Mouse (Mus musculus): ENCODE results near the gene Cd36. TPM values are rescaled to one million over a fixed set of nuclear protein-coding genes. Genes with fewer than 3 reads are reported as not detected.

The Cd36 gene
- polyA plus RNA-seq, 1 experiment from 2014 or later: 164 TPM

- Histone ChIP-seq H3K36me3 (no peaks in the 10 kb centered on the region), H3K27ac (peak overlapping the region; percentile 53; the same call in 1 of the 2 replicates), H3K9me3 (replicated peaks) (no peaks in the 10 kb centered on the region), H3K9ac (no peak overlapping the region), H3K4me2 (no peak overlapping the region), H3K4me1 (replicated peaks) (peaks cover 3% of the 10 kb centered on the region), H3K4me3 (no peak overlapping the region), H3K27me3 (no peaks in the 10 kb centered on the region)
- 95% methylated on average over 1 of the region's 1 CpGs for WGBS
- ATAC-seq (replicated peaks; ENCODE audit: insufficient number of reproducible peaks, insufficient read depth, low FRiP score, low read depth): no peak
Observed at GRCm38 (mm10) chr5:17889291-17889690, 690 bp upstream of the Cd36 start.

DNA sequence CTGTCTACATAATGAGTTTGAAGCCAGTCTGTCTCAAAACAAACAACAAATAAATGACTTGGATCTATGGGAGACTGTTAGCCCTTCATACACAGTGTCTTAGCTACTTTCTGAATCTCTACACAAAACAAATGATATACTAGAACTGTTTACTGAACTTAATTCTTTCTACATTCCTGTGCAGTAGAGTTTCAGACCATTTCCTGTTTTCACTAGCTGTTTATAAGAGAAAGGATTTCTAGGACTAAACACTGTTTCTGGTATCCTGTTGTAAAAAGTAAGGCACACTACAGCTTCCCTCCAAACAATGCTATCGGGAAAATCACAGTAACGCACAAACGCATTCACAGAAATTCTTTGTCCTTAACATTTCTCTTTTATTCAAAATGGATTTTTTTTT is 2.2 kb downstream of the Cd36 start:
- H3K27me3 ChIP-seq: no peaks in the 10 kb centered on the region
- H3K4me1 ChIP-seq (replicated peaks): peaks cover 3% of the 10 kb centered on the region
- H3K4me2 ChIP-seq: no peak overlapping the region
- no peaks in the 10 kb centered on the region for H3K36me3 ChIP-seq
- no peak overlapping the region for H3K9ac ChIP-seq
- WGBS: 78% methylated on average over 3 of the region's 3 CpGs
- no peak overlapping the region for H3K27ac ChIP-seq
- H3K9me3 ChIP-seq (replicated peaks): no peaks in the 10 kb centered on the region
- H3K4me3 ChIP-seq: no peak overlapping the region
- ATAC-seq (replicated peaks; ENCODE audit: insufficient number of reproducible peaks, insufficient read depth, low FRiP score, low read depth): no peak

GRCm38 (mm10) chr5:17883357-17883875 is 5.2 kb downstream of the Cd36 start:
- no peaks in the 10 kb centered on the region for H3K36me3 ChIP-seq
- no peaks in the 10 kb centered on the region for H3K9me3 ChIP-seq (replicated peaks)
- no peak overlapping the region for H3K9ac ChIP-seq
- no peaks in the 10 kb centered on the region for H3K27me3 ChIP-seq
- H3K27ac ChIP-seq: no peak overlapping the region
- no peak overlapping the region for H3K4me3 ChIP-seq
- no peak for ATAC-seq (replicated peaks; ENCODE audit: insufficient number of reproducible peaks, insufficient read depth, low FRiP score, low read depth)
- peaks cover 6% of the 10 kb centered on the region for H3K4me1 ChIP-seq (replicated peaks)
- WGBS: 79% methylated on average over 3 of the region's 3 CpGs
- H3K4me2 ChIP-seq: no peak overlapping the region

DNA sequence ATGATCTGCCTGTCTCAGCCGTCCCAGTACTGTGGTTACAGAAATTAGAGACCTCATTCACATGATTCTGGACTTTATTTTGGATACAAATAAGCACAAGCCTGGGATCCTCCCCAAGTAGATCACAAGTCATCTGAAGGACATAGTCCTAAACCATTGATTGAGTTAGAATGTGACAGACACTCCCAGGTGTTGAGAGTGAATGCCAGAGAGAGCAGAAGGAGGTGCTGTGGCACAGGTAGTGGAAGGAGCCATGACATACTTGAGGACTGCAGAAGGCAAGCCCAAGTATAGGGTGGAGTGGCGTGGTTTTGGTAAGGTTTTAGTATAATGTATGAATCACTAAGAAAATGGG is 7.1 kb downstream of the Cd36 start:
- ATAC-seq (replicated peaks; ENCODE audit: insufficient number of reproducible peaks, insufficient read depth, low FRiP score, low read depth): no peak
- no peaks in the 10 kb centered on the region for H3K36me3 ChIP-seq
- peaks cover 11% of the 10 kb centered on the region; the same call in 1 of the 2 replicates for H3K4me1 ChIP-seq (replicated peaks)
- no peaks in the 10 kb centered on the region for H3K27me3 ChIP-seq
- no peak overlapping the region for H3K4me2 ChIP-seq
- no peak overlapping the region for H3K4me3 ChIP-seq
- no peak overlapping the region for H3K9ac ChIP-seq
- H3K27ac ChIP-seq: peak overlapping the region; percentile 69
- 85% methylated on average over 2 of the region's 2 CpGs for WGBS
- H3K9me3 ChIP-seq (replicated peaks): no peaks in the 10 kb centered on the region

DNA sequence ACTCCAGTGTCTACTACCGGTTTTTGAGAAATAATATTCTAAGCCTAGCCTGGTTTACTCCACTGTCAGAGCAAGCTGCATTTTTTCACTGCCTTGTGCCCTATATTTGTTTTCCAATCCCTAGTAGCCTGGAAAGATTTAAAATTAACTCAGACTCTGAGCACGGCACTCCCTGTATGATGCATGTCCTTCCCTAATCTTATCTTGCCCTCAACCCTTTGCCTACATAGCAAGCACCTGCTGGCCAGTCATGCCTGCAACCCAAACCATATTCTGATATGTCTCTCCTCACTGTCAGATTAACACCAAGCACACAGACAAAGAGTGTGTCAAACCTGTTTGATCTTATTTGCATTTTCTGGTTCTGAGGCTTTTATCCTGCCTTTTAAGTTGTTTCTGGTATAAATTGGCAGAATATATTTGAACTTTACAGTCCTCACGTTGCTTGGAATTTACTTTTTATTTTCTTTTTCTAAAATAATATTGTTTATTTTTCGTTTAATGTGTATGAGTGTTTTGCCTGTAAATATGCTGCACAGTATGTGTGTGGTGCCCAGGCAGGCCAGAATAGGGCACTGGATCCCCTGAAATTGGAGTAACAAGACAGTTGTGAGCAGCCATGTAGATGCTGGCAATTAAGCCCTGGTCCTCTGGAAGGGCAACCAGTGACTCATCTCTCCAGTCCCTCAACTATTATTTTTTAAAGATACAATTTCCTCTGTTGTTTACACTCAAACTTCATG is 7.6 kb downstream of the Cd36 start:
- Histone ChIP-seq H3K4me1 (replicated peaks) (peaks cover 8% of the 10 kb centered on the region; the same call in 1 of the 2 replicates), H3K27me3 (no peaks in the 10 kb centered on the region), H3K4me2 (no peak overlapping the region), H3K9me3 (replicated peaks) (no peaks in the 10 kb centered on the region), H3K4me3 (no peak overlapping the region), H3K36me3 (no peaks in the 10 kb centered on the region), H3K9ac (no peak overlapping the region), H3K27ac (peak overlapping the region; percentile 69)
- peak; percentile 84 for ATAC-seq (replicated peaks; ENCODE audit: insufficient number of reproducible peaks, insufficient read depth, low FRiP score, low read depth)
- 45% methylated on average over 4 of the region's 4 CpGs for WGBS

DNA sequence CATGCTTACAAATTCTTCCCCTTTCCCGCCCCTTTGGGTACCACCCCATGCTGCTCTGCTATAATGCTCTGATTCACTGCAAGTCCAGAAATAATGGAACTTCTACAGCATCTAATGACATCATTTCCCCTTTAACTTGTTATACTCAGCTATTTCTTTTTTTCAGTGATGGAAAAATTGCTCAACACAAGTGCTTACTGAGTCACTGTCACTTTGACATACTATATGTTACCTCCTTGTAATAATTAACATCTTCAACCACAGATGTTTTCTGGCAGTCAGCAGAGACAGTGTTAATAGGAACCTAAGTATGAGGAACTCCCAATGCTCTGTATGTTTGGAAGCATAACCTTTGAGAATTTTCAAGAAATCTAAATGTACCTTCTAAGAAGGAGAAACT is 8.7 kb downstream of the Cd36 start:
- 88% methylated on average over 1 of the region's 1 CpGs for WGBS
- Histone ChIP-seq H3K27ac (peak overlapping the region; percentile 61), H3K4me1 (replicated peaks) (peaks cover 7% of the 10 kb centered on the region; the same call in 1 of the 2 replicates), H3K27me3 (no peaks in the 10 kb centered on the region), H3K4me3 (no peak overlapping the region), H3K9me3 (replicated peaks) (no peaks in the 10 kb centered on the region), H3K4me2 (no peak overlapping the region), H3K9ac (no peak overlapping the region), H3K36me3 (no peaks in the 10 kb centered on the region)
- no peak for ATAC-seq (replicated peaks; ENCODE audit: insufficient number of reproducible peaks, insufficient read depth, low FRiP score, low read depth)

- H3K27me3 ChIP-seq: no peaks in the 10 kb centered on the region
- H3K4me3 ChIP-seq: no peak overlapping the region
- no peaks in the 10 kb centered on the region for H3K36me3 ChIP-seq
- H3K4me2 ChIP-seq: no peak overlapping the region
- H3K9me3 ChIP-seq (replicated peaks): no peaks in the 10 kb centered on the region
- H3K27ac ChIP-seq: peak overlapping the region; percentile 45
- no peak overlapping the region for H3K9ac ChIP-seq
- ATAC-seq (replicated peaks; ENCODE audit: insufficient number of reproducible peaks, insufficient read depth, low FRiP score, low read depth): no peak
- WGBS: 34% methylated on average over 7 of the region's 7 CpGs
- H3K4me1 ChIP-seq (replicated peaks): peaks cover 7% of the 10 kb centered on the region; the same call in 1 of the 2 replicates
Observed at GRCm38 (mm10) chr5:17877044-17877443, 11.6 kb downstream of the Cd36 start.

DNA sequence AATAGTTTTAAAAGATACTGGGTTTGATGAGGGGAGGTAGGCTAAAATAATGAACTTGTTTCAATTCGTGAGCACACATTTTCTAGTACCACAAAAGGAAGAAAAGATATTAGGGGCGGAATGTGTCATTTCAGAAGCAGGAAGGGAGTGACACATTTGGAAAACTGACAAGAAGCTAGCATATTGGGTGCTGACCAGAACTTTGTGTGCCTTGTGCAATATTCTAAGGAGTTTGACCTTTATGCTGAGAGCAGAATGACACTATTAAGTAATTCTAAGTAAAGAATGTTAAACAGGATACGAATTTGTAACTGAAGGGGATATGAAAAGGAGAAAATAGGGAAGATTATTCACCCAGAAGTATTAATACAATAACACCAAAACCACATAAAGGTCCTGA is 12.0 kb downstream of the Cd36 start:
- no peaks in the 10 kb centered on the region for H3K27me3 ChIP-seq
- no peak for ATAC-seq (replicated peaks; ENCODE audit: insufficient number of reproducible peaks, insufficient read depth, low FRiP score, low read depth)
- 51% methylated on average over 3 of the region's 3 CpGs for WGBS
- H3K4me1 ChIP-seq (replicated peaks): peaks cover 7% of the 10 kb centered on the region; the same call in 1 of the 2 replicates
- no peak overlapping the region for H3K4me2 ChIP-seq
- peak overlapping the region; percentile 45 for H3K27ac ChIP-seq
- no peak overlapping the region for H3K9ac ChIP-seq
- H3K4me3 ChIP-seq: no peak overlapping the region
- no peaks in the 10 kb centered on the region for H3K9me3 ChIP-seq (replicated peaks)
- no peaks in the 10 kb centered on the region for H3K36me3 ChIP-seq

DNA sequence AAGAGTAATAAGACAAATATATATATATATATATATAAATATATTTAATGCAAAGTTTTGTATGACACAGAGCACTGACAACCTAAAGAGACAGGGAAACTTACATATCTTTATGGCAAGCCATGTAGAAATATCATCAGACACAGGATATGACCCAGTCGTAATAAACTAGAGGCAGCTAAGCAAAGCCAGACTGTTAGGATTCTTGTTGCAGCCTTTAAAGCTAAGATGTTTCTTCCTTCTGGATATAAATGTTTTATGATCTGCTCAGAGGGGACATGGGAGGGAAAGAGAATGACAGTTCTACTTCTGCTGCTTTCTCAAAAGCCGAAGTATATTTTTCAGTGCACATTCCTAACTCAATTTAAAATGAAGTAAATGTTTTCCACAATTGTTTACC is 14.3 kb downstream of the Cd36 start:
- no peaks in the 10 kb centered on the region for H3K27me3 ChIP-seq
- no peak overlapping the region for H3K27ac ChIP-seq
- H3K4me1 ChIP-seq (replicated peaks): peaks cover 4% of the 10 kb centered on the region; the same call in 1 of the 2 replicates
- H3K36me3 ChIP-seq: no peaks in the 10 kb centered on the region
- ATAC-seq (replicated peaks; ENCODE audit: insufficient number of reproducible peaks, insufficient read depth, low FRiP score, low read depth): no peak
- no peaks in the 10 kb centered on the region for H3K9me3 ChIP-seq (replicated peaks)
- WGBS: 79% methylated on average over 2 of the region's 2 CpGs
- H3K4me3 ChIP-seq: no peak overlapping the region
- no peak overlapping the region for H3K4me2 ChIP-seq
- H3K9ac ChIP-seq: no peak overlapping the region

DNA sequence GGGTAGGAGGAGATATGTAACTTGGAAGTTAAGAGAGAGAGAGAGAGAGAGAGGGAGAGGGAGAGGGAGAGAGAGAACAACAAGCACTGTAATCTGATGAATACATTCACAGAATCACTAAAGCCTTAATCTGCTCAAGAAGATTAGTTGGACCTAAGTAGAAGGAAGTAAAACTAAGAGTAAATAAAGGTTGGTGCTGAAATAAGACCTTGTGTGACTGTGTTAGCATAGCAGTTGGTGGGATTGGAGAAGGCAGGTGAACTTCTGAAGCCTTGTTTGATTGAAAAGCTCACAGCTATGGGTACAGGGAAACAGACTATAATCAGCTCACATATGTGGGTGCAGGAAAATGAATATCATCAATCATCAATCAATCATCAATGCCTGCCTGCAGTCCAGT is 23.2 kb downstream of the Cd36 start:
- Histone ChIP-seq H3K4me1 (replicated peaks) (no peaks in the 10 kb centered on the region), H3K4me3 (no peak overlapping the region), H3K36me3 (no peaks in the 10 kb centered on the region), H3K27me3 (no peaks in the 10 kb centered on the region), H3K27ac (no peak overlapping the region), H3K9me3 (replicated peaks) (no peaks in the 10 kb centered on the region), H3K9ac (no peak overlapping the region), H3K4me2 (no peak overlapping the region)
- ATAC-seq (replicated peaks; ENCODE audit: insufficient number of reproducible peaks, insufficient read depth, low FRiP score, low read depth): no peak

GRCm38 (mm10) chr5:17863085-17863484 is 25.5 kb downstream of the Cd36 start:
- H3K4me2 ChIP-seq: no peak overlapping the region
- no peaks in the 10 kb centered on the region for H3K9me3 ChIP-seq (replicated peaks)
- no peak overlapping the region for H3K9ac ChIP-seq
- no peak for ATAC-seq (replicated peaks; ENCODE audit: insufficient number of reproducible peaks, insufficient read depth, low FRiP score, low read depth)
- WGBS: 68% methylated on average over 2 of the region's 2 CpGs
- H3K36me3 ChIP-seq: no peaks in the 10 kb centered on the region
- no peaks in the 10 kb centered on the region for H3K27me3 ChIP-seq
- H3K4me1 ChIP-seq (replicated peaks): no peaks in the 10 kb centered on the region
- H3K4me3 ChIP-seq: no peak overlapping the region
- H3K27ac ChIP-seq: no peak overlapping the region

DNA sequence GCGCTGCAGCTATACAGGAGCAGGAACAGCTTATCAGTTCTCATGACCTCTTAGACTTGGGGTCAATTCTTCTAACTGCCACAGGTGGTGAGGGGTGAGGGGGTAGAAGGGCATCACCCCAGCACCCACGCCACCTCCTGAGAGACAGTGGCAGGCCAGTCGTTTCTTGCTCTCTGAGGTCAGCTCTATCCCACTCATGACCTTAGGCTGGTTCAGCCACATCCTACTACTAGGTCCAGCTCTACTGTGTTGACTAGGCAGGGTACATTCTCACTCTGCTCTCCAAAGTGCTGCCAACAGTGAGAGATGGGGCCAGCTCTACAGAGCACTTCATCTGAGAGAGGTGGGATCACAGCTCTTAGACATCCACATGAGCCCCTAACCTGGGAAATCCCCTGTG is 30.2 kb downstream of the Cd36 start:
- Histone ChIP-seq H3K9ac (no peak overlapping the region), H3K36me3 (no peaks in the 10 kb centered on the region), H3K9me3 (replicated peaks) (no peaks in the 10 kb centered on the region), H3K27me3 (no peaks in the 10 kb centered on the region), H3K4me3 (no peak overlapping the region), H3K27ac (no peak overlapping the region), H3K4me1 (replicated peaks) (no peaks in the 10 kb centered on the region), H3K4me2 (no peak overlapping the region)
- ATAC-seq (replicated peaks; ENCODE audit: insufficient number of reproducible peaks, insufficient read depth, low FRiP score, low read depth): no peak
- WGBS: 79% methylated on average over 3 of the region's 3 CpGs

Data from heart, embryonic 15.5 days (tissue).